Mouse (Mus musculus): ENCODE measurements at regions not wholly inside any gene's neighbourhood (a gene's known extent, or its start where the extent isn't known, plus 50 kb on each side); places are given as distances from the start of the nearest gene placed in this dataset.

GRCm38 (mm10) chr7:124455659-124456058 is 473.0 kb downstream of the Hs3st4 start:
- Histone ChIP-seq H3K4me3 (replicated peaks; ENCODE audit: low read length) (no peak overlapping the region), H3K27me3 (ENCODE audit: insufficient read depth, low read length) (no peaks in the 10 kb centered on the region), H3K36me3 (ENCODE audit: insufficient read depth, low read length) (no peaks in the 10 kb centered on the region), H3K4me1 (replicated peaks; ENCODE audit: low read depth, low read length) (no peaks in the 10 kb centered on the region), H3K9me3 (ENCODE audit: low read length) (no peaks in the 10 kb centered on the region)
- TF ChIP-seq NANOG (IDR thresholded peaks at IDR 0.05; ENCODE audit: borderline replicate concordance, low read length), result no peak
- no peak for TF ChIP-seq CTCF (conservative IDR thresholded peaks at IDR 0.05; ENCODE audit: low read length)
- TF ChIP-seq POU5F1 (IDR thresholded peaks at IDR 0.05; ENCODE audit: borderline replicate concordance, low read length), result no peak

- Histone ChIP-seq H3K4me3 (replicated peaks; ENCODE audit: low read length) (no peak overlapping the region), H3K9me3 (ENCODE audit: low read length) (no peaks in the 10 kb centered on the region; the same call in 1 of the 2 replicates), H3K27me3 (ENCODE audit: insufficient read depth, low read length) (no peaks in the 10 kb centered on the region), H3K4me1 (replicated peaks; ENCODE audit: low read depth, low read length) (no peaks in the 10 kb centered on the region), H3K36me3 (ENCODE audit: insufficient read depth, low read length) (no peaks in the 10 kb centered on the region)
- TF ChIP-seq CTCF (conservative IDR thresholded peaks at IDR 0.05; ENCODE audit: low read length) (no peak), POU5F1 (IDR thresholded peaks at IDR 0.05; ENCODE audit: borderline replicate concordance, low read length) (no peak), NANOG (IDR thresholded peaks at IDR 0.05; ENCODE audit: borderline replicate concordance, low read length) (no peak)
Measured at GRCm38 (mm10) chr7:124487326-124487725, 504.7 kb downstream of the Hs3st4 start.

- no peak overlapping the region for H3K4me3 ChIP-seq (replicated peaks; ENCODE audit: low read length)
- no peaks in the 10 kb centered on the region for H3K9me3 ChIP-seq (ENCODE audit: low read length)
- no peaks in the 10 kb centered on the region for H3K27me3 ChIP-seq (ENCODE audit: insufficient read depth, low read length)
- no peaks in the 10 kb centered on the region for H3K4me1 ChIP-seq (replicated peaks; ENCODE audit: low read depth, low read length)
- H3K36me3 ChIP-seq (ENCODE audit: insufficient read depth, low read length), result no peaks in the 10 kb centered on the region
- no peak for TF ChIP-seq CTCF (conservative IDR thresholded peaks at IDR 0.05; ENCODE audit: low read length)
- no peak for TF ChIP-seq NANOG (IDR thresholded peaks at IDR 0.05; ENCODE audit: borderline replicate concordance, low read length)
- no peak for TF ChIP-seq POU5F1 (IDR thresholded peaks at IDR 0.05; ENCODE audit: borderline replicate concordance, low read length)
Measured at GRCm38 (mm10) chr7:124491109-124491793, 508.6 kb downstream of the Hs3st4 start.

GRCm38 (mm10) chr7:124491851-124492390 is 509.3 kb downstream of the Hs3st4 start:
- no peaks in the 10 kb centered on the region for H3K9me3 ChIP-seq (ENCODE audit: low read length)
- TF ChIP-seq CTCF (conservative IDR thresholded peaks at IDR 0.05; ENCODE audit: low read length), result no peak
- no peak for TF ChIP-seq POU5F1 (IDR thresholded peaks at IDR 0.05; ENCODE audit: borderline replicate concordance, low read length)
- TF ChIP-seq NANOG (IDR thresholded peaks at IDR 0.05; ENCODE audit: borderline replicate concordance, low read length), result no peak
- no peaks in the 10 kb centered on the region for H3K36me3 ChIP-seq (ENCODE audit: insufficient read depth, low read length)
- no peaks in the 10 kb centered on the region for H3K27me3 ChIP-seq (ENCODE audit: insufficient read depth, low read length)
- H3K4me3 ChIP-seq (replicated peaks; ENCODE audit: low read length), result no peak overlapping the region
- no peaks in the 10 kb centered on the region for H3K4me1 ChIP-seq (replicated peaks; ENCODE audit: low read depth, low read length)

GRCm38 (mm10) chr7:124500636-124501035 is 518.0 kb downstream of the Hs3st4 start:
- Histone ChIP-seq H3K4me3 (replicated peaks; ENCODE audit: low read length) (no peak overlapping the region), H3K9me3 (ENCODE audit: low read length) (no peaks in the 10 kb centered on the region), H3K4me1 (replicated peaks; ENCODE audit: low read depth, low read length) (no peaks in the 10 kb centered on the region), H3K27me3 (ENCODE audit: insufficient read depth, low read length) (no peaks in the 10 kb centered on the region), H3K36me3 (ENCODE audit: insufficient read depth, low read length) (no peaks in the 10 kb centered on the region)
- TF ChIP-seq NANOG (IDR thresholded peaks at IDR 0.05; ENCODE audit: borderline replicate concordance, low read length) (no peak), CTCF (conservative IDR thresholded peaks at IDR 0.05; ENCODE audit: low read length) (no peak), POU5F1 (IDR thresholded peaks at IDR 0.05; ENCODE audit: borderline replicate concordance, low read length) (no peak)

- H3K4me1 ChIP-seq (replicated peaks; ENCODE audit: low read depth, low read length), result no peaks in the 10 kb centered on the region
- no peaks in the 10 kb centered on the region for H3K9me3 ChIP-seq (ENCODE audit: low read length)
- no peaks in the 10 kb centered on the region for H3K27me3 ChIP-seq (ENCODE audit: insufficient read depth, low read length)
- H3K36me3 ChIP-seq (ENCODE audit: insufficient read depth, low read length), result no peaks in the 10 kb centered on the region
- no peak for TF ChIP-seq CTCF (conservative IDR thresholded peaks at IDR 0.05; ENCODE audit: low read length)
- H3K4me3 ChIP-seq (replicated peaks; ENCODE audit: low read length), result no peak overlapping the region
Measured at GRCm38 (mm10) chr7:124502760-124503159, 520.1 kb downstream of the Hs3st4 start.

GRCm38 (mm10) chr7:124549038-124549437 is 566.4 kb downstream of the Hs3st4 start:
- TF ChIP-seq NANOG (IDR thresholded peaks at IDR 0.05; ENCODE audit: borderline replicate concordance, low read length), result no peak
- no peak overlapping the region for H3K4me3 ChIP-seq (replicated peaks; ENCODE audit: low read length)
- no peaks in the 10 kb centered on the region for H3K27me3 ChIP-seq (ENCODE audit: insufficient read depth, low read length)
- H3K4me1 ChIP-seq (replicated peaks; ENCODE audit: low read depth, low read length), result no peaks in the 10 kb centered on the region
- no peaks in the 10 kb centered on the region for H3K9me3 ChIP-seq (ENCODE audit: low read length)
- no peaks in the 10 kb centered on the region for H3K36me3 ChIP-seq (ENCODE audit: insufficient read depth, low read length)

GRCm38 (mm10) chr7:124557213-124557612 is 574.5 kb downstream of the Hs3st4 start:
- Histone ChIP-seq H3K27me3 (ENCODE audit: insufficient read depth, low read length) (no peaks in the 10 kb centered on the region), H3K36me3 (ENCODE audit: insufficient read depth, low read length) (no peaks in the 10 kb centered on the region), H3K4me3 (replicated peaks; ENCODE audit: low read length) (no peak overlapping the region), H3K9me3 (ENCODE audit: low read length) (no peaks in the 10 kb centered on the region), H3K4me1 (replicated peaks; ENCODE audit: low read depth, low read length) (no peaks in the 10 kb centered on the region)
- TF ChIP-seq POU5F1 (IDR thresholded peaks at IDR 0.05; ENCODE audit: borderline replicate concordance, low read length) (no peak), CTCF (conservative IDR thresholded peaks at IDR 0.05; ENCODE audit: low read length) (no peak), NANOG (IDR thresholded peaks at IDR 0.05; ENCODE audit: borderline replicate concordance, low read length) (no peak)

GRCm38 (mm10) chr7:124570804-124571203 is 588.1 kb downstream of the Hs3st4 start:
- no peak for TF ChIP-seq POU5F1 (IDR thresholded peaks at IDR 0.05; ENCODE audit: borderline replicate concordance, low read length)
- no peak for TF ChIP-seq CTCF (conservative IDR thresholded peaks at IDR 0.05; ENCODE audit: low read length)
- Histone ChIP-seq H3K4me3 (replicated peaks; ENCODE audit: low read length) (no peak overlapping the region), H3K36me3 (ENCODE audit: insufficient read depth, low read length) (no peaks in the 10 kb centered on the region), H3K27me3 (ENCODE audit: insufficient read depth, low read length) (no peaks in the 10 kb centered on the region), H3K4me1 (replicated peaks; ENCODE audit: low read depth, low read length) (no peaks in the 10 kb centered on the region), H3K9me3 (ENCODE audit: low read length) (no peaks in the 10 kb centered on the region)
